Mouse (Mus musculus) frontal cortex, postnatal 10 days (tissue): ENCODE data around the gene Arid2.
"Not testable (repeated sequence)": the region's sequence is repeated elsewhere in the genome, so short reads cannot be mapped to it uniquely, and the experiment has no call there.

Experiments
- DNase-seq, 2 experiments: peaks; one replicate each; pipeline ENCODE4 v3.0.0; 2022; ENCODE audit warnings: low spot score in 2 of 2, mixed read lengths in 1 of 2

Arid2 gene

GRCm38 (mm10) chr15:96408717-96409121 lies 121.4 kb downstream of the Arid2 start:
- no peak for DNase-seq

GRCm38 (mm10) chr15:96418161-96418560 lies 130.8 kb downstream of the Arid2 start:
- DNase-seq: no peak

- DNase-seq: no peak
Observed at GRCm38 (mm10) chr15:96419920-96420319, 132.6 kb downstream of the Arid2 start.

- DNase-seq: no peak
Observed at GRCm38 (mm10) chr15:96434202-96434601, 146.9 kb downstream of the Arid2 start.

- DNase-seq: not testable (repeated sequence)
Observed at GRCm38 (mm10) chr15:96441480-96441879, 154.2 kb downstream of the Arid2 start.

- DNase-seq: no peak
Observed at GRCm38 (mm10) chr15:96446785-96447184, 159.5 kb downstream of the Arid2 start.

GRCm38 (mm10) chr15:96448656-96449299 lies 161.5 kb downstream of the Arid2 start:
- no peak for DNase-seq

GRCm38 (mm10) chr15:96453346-96453745 lies 166.0 kb downstream of the Arid2 start:
- DNase-seq: no peak
